Mouse (Mus musculus) C2C12 (cell line): ENCODE results near the gene Map4k3. TPM values are rescaled to one million over a fixed set of nuclear protein-coding genes. Genes with fewer than 3 reads are reported as not detected.

Source experiments
- H3K27me3 ChIP-seq: one replicate; pipeline ENCODE4 v1.6.1; 2011; ENCODE audit not compliant: control insufficient read depth, insufficient read depth, insufficient read length
- H3K36me3 ChIP-seq: one replicate; pipeline ENCODE4 v1.6.1; 2011; ENCODE audit not compliant: control insufficient read depth, insufficient read depth
- H3K4me3 ChIP-seq: one replicate; pipeline ENCODE4 v1.5.1; 2011; ENCODE audit warnings: mild to moderate bottlenecking, control low read depth; ENCODE audit not compliant: poor library complexity, insufficient read depth, severe bottlenecking
- H3K79me2 ChIP-seq: one replicate; pipeline ENCODE4 v1.6.1; 2011; ENCODE audit not compliant: control insufficient read depth, insufficient read depth
- H3K79me3 ChIP-seq: one replicate; pipeline ENCODE4 v1.6.1; 2011; ENCODE audit warnings: low read depth, control low read depth
- H3ac ChIP-seq: one replicate; pipeline ENCODE3; 2011; ENCODE audit warnings: low read depth; ENCODE audit not compliant: control insufficient read depth, insufficient read length
- CEBPB ChIP-seq: IDR thresholded peaks from one replicate; pipeline ENCODE4 v1.6.1; 2011; ENCODE audit warnings: low read depth, mild to moderate bottlenecking, control low read depth, moderate library complexity
- CTCF ChIP-seq: IDR thresholded peaks from one replicate; pipeline ENCODE4 v1.5.1; 2011; ENCODE audit not compliant: control insufficient read depth, insufficient read depth, insufficient read length
- FOSL1 ChIP-seq: IDR thresholded peaks from one replicate; pipeline ENCODE4 v1.8.0; 2011; ENCODE audit warnings: mild to moderate bottlenecking, low read length; ENCODE audit not compliant: poor library complexity, insufficient read depth, severe bottlenecking
- MAX ChIP-seq: IDR thresholded peaks from one replicate; pipeline ENCODE4 v1.6.1; 2011; ENCODE audit warnings: mild to moderate bottlenecking, control low read depth
- MYOD1 ChIP-seq: IDR thresholded peaks from one replicate; pipeline ENCODE4 v1.6.1; 2011; ENCODE audit warnings: low read depth; ENCODE audit not compliant: control insufficient read depth, insufficient read length
- MYOG ChIP-seq: IDR thresholded peaks from one replicate; pipeline ENCODE4 v1.6.1; 2011; ENCODE audit not compliant: control insufficient read depth, insufficient read length; ENCODE audit errors: extremely low read depth
- USF1 ChIP-seq: IDR thresholded peaks from one replicate; pipeline ENCODE4 v1.6.1; 2011; ENCODE audit warnings: low read depth, mild to moderate bottlenecking, control low read depth, moderate library complexity
- polyA plus RNA-seq: library from polyadenylated mRNA; unstranded; fragments of >200 nt; fragmentation: generic; extraction: Trizol; gene quantifications from one replicate; pipeline ENCODE4 v1.2.1, GENCODE M21; 2012; ENCODE audit warnings: missing spikeins

The Map4k3 gene
- polyA plus RNA-seq, 1 experiment: 3.0 TPM

- Histone ChIP-seq H3K36me3 (no peaks in the 10 kb centered on the region), H3K27me3 (no peaks in the 10 kb centered on the region), H3K79me2 (no peaks in the 10 kb centered on the region), H3K4me3 (no peak overlapping the region), H3ac (no peak overlapping the region), H3K79me3 (no peaks in the 10 kb centered on the region)
- TF ChIP-seq CEBPB (no peak), USF1 (no peak), CTCF (no peak), FOSL1 (no peak), MYOD1 (no peak), MAX (no peak), MYOG (no peak)
Measured at GRCm38 (mm10) chr17:80654323-80654722, 74.0 kb downstream of the Map4k3 start.

- Histone ChIP-seq H3K4me3 (no peak overlapping the region), H3K79me3 (no peaks in the 10 kb centered on the region), H3K36me3 (no peaks in the 10 kb centered on the region), H3ac (no peak overlapping the region), H3K27me3 (no peaks in the 10 kb centered on the region), H3K79me2 (no peaks in the 10 kb centered on the region)
- TF ChIP-seq CEBPB: no peak
- TF ChIP-seq MYOD1: no peak
- TF ChIP-seq USF1: no peak
- TF ChIP-seq MAX: no peak
- no peak for TF ChIP-seq CTCF
- TF ChIP-seq FOSL1: no peak
- no peak for TF ChIP-seq MYOG
Measured at GRCm38 (mm10) chr17:80652740-80653139, 75.5 kb downstream of the Map4k3 start.

GRCm38 (mm10) chr17:80646843-80647242, 81.4 kb downstream of the Map4k3 start:
- H3K27me3 ChIP-seq: no peaks in the 10 kb centered on the region
- TF ChIP-seq CEBPB: no peak
- TF ChIP-seq CTCF: no peak
- no peak for TF ChIP-seq MYOG
- no peak for TF ChIP-seq FOSL1
- no peak for TF ChIP-seq MYOD1
- TF ChIP-seq MAX: no peak
- no peak for TF ChIP-seq USF1
- no peaks in the 10 kb centered on the region for H3K79me2 ChIP-seq
- no peaks in the 10 kb centered on the region for H3K79me3 ChIP-seq
- no peak overlapping the region for H3K4me3 ChIP-seq
- H3ac ChIP-seq: no peak overlapping the region
- peaks cover 14% of the 10 kb centered on the region for H3K36me3 ChIP-seq

- Histone ChIP-seq H3ac (no peak overlapping the region), H3K36me3 (peaks cover 14% of the 10 kb centered on the region), H3K4me3 (no peak overlapping the region), H3K27me3 (no peaks in the 10 kb centered on the region), H3K79me3 (no peaks in the 10 kb centered on the region), H3K79me2 (no peaks in the 10 kb centered on the region)
- TF ChIP-seq CEBPB (no peak), FOSL1 (no peak), MAX (no peak), MYOG (no peak), CTCF (no peak), MYOD1 (no peak), USF1 (no peak)
Measured at GRCm38 (mm10) chr17:80646131-80646530, 82.2 kb downstream of the Map4k3 start.

- TF ChIP-seq CEBPB (no peak), MYOG (no peak), MYOD1 (no peak), MAX (no peak), FOSL1 (no peak), USF1 (no peak), CTCF (no peak)
- Histone ChIP-seq H3K36me3 (peaks cover 14% of the 10 kb centered on the region), H3ac (no peak overlapping the region), H3K27me3 (no peaks in the 10 kb centered on the region), H3K4me3 (no peak overlapping the region), H3K79me3 (no peaks in the 10 kb centered on the region), H3K79me2 (no peaks in the 10 kb centered on the region)
Measured at GRCm38 (mm10) chr17:80645694-80646034, 82.6 kb downstream of the Map4k3 start.

GRCm38 (mm10) chr17:80644983-80645693, 83.1 kb downstream of the Map4k3 start:
- H3ac ChIP-seq: no peak overlapping the region
- H3K79me2 ChIP-seq: no peaks in the 10 kb centered on the region
- H3K27me3 ChIP-seq: no peaks in the 10 kb centered on the region
- H3K4me3 ChIP-seq: no peak overlapping the region
- TF ChIP-seq CTCF: no peak
- no peak for TF ChIP-seq MYOG
- no peak for TF ChIP-seq CEBPB
- TF ChIP-seq MAX: no peak
- TF ChIP-seq USF1: no peak
- peaks cover 14% of the 10 kb centered on the region for H3K36me3 ChIP-seq
- no peaks in the 10 kb centered on the region for H3K79me3 ChIP-seq
